Comparison of ENCODE assay signal across 26 mouse cellular contexts in the genomic region with DNA sequence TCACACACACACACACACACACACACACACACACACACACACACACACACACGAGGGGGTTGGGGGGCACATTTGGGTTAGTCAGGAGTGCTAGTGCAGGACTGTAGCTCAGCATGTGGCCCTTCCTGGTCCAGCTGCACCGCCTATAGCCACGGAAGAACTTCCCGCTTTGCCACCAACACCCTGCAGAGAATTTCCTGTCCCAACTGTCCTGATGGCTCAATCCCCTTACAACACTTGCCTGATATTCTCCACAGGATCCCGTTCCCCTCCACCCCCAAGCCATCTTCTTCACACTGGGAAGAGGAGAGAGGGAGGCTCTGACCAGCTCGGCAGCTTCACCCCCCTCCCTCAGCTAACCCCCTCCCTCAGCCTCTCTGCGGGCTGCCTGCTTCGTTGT.
"Had no signal": no experiment of that assay in that cellular context is flagged by ENCODE, and none has a peak within 500 bp of the region (broad histone marks: within the 10 kb centered on the region; RNA-seq: fewer than 3 reads in every experiment).

No protein-coding gene starts in this region.

- H3K9me3 ChIP-seq: heart, embryonic 15.5 days; hindbrain, embryonic 10.5 days; hindbrain, embryonic 12.5 days; intestine, embryonic 15.5 days; limb, embryonic 10.5 days; limb, embryonic 12.5 days; liver, embryonic 12.5 days had no signal

- H3K27me3 ChIP-seq: heart, embryonic 13.5 days; heart, embryonic 15.5 days; hindbrain, embryonic 12.5 days; intestine, embryonic 15.5 days; limb, embryonic 12.5 days; liver, embryonic 12.5 days had no signal

- ATAC-seq: hindbrain, embryonic 16.5 days; inflammation-experienced regulatory T-cells, adult 6 months; intestine, embryonic 15.5 days; intestine, postnatal 0 days; liver, embryonic 12.5 days had no signal

- H3K4me2 ChIP-seq: heart, embryonic 11.5 days; heart, embryonic 13.5 days; heart, embryonic 15.5 days; hindbrain, embryonic 12.5 days; hindbrain, embryonic 14.5 days; intestine, embryonic 15.5 days; limb, embryonic 12.5 days; liver, embryonic 12.5 days had no signal

- H3K9ac ChIP-seq: heart, embryonic 13.5 days; heart, embryonic 15.5 days; hindbrain, embryonic 12.5 days; hindbrain, embryonic 14.5 days; intestine, embryonic 15.5 days; limb, embryonic 12.5 days; liver, embryonic 12.5 days; liver, embryonic 14.5 days had no signal

- H3K27ac ChIP-seq: heart, adult 2 months; heart, embryonic 13.5 days; heart, embryonic 15.5 days; hindbrain, embryonic 10.5 days; hindbrain, embryonic 12.5 days; hindbrain, embryonic 14.5 days; intestine, embryonic 15.5 days; layer of hippocampus, adult 2 months; left cerebral cortex, adult 2 months; limb, embryonic 10.5 days; limb, embryonic 12.5 days; liver, embryonic 12.5 days; liver, embryonic 14.5 days had no signal

- H3K4me1 ChIP-seq: heart, embryonic 13.5 days; heart, embryonic 15.5 days; hindbrain, embryonic 10.5 days; hindbrain, embryonic 12.5 days; intestine, embryonic 15.5 days; limb, embryonic 10.5 days; limb, embryonic 12.5 days; liver, embryonic 12.5 days had no signal

- H3K4me3 ChIP-seq: heart, adult 2 months; heart, embryonic 13.5 days; heart, embryonic 15.5 days; hindbrain, embryonic 10.5 days; hindbrain, embryonic 12.5 days; intestine, embryonic 15.5 days; layer of hippocampus, adult 2 months; left cerebral cortex, adult 2 months; limb, embryonic 10.5 days; limb, embryonic 12.5 days; liver, embryonic 12.5 days had no signal

- DNase-seq: gastrocnemius, postnatal 14 days; heart, adult 11 months; heart, adult 2 months; heart, postnatal 14 days; heart, postnatal 36 days; kidney, adult 18-20 months; kidney, adult 8-10 months; kidney, postnatal 10 days; kidney, postnatal 25 days; kidney, postnatal 4 days had no signal
